Mouse (Mus musculus) lung, postnatal 0 days (tissue): ENCODE data around the gene Cmss1.

Source experiments
- CTCF ChIP-seq: IDR thresholded peaks from 2 replicates; pipeline ENCODE4 v1.5.1; 2016; ENCODE audit warnings: antibody characterized with exemption, mild to moderate bottlenecking
- EP300 ChIP-seq: IDR thresholded peaks from 2 replicates; pipeline ENCODE4 v1.6.1; 2016; ENCODE audit warnings: antibody characterized with exemption, mild to moderate bottlenecking, control low read depth

DNA sequence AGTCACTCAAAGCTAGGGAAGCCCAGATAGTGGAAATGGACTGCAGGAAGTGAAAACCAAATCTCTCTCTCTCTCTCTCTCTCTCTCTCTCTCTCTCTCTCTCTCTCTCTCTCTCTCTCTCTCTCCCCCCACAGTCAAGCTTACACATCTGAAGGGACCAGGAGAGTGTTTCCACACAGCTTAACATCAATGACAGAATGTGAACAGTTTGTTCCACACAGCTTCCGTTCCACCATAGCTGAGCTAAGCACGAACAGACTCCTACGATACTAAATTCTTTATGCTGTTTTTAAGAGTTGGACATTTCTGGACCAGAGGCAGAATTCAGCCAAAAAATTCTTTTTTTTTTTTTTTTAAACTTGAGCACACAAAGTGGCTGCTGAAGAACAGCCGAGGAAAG, 114.8 kb downstream of the Cmss1 start:
- no peak for TF ChIP-seq CTCF
- TF ChIP-seq EP300: no peak
